Mouse (Mus musculus): ENCODE data around the gene Ilkap.

Gene Ilkap

GRCm38 (mm10) chr1:91352277-91352676, 46.3 kb downstream of the Ilkap start:
- DNase-seq = no peak

- no peak for DNase-seq
Observed at GRCm38 (mm10) chr1:91351249-91351648, 47.4 kb downstream of the Ilkap start.

GRCm38 (mm10) chr1:91350841-91351240, 47.8 kb downstream of the Ilkap start, which contains the start of gene Klhl30:
Klhl30 (plus strand) TSS chr1:91351016.
- DNase-seq = no peak

- peak; percentile 73 for DNase-seq
Observed at GRCm38 (mm10) chr1:91346892-91347291, 51.7 kb downstream of the Ilkap start.

GRCm38 (mm10) chr1:91344921-91345685, 53.5 kb downstream of the Ilkap start:
- no peak for DNase-seq

- no peak for DNase-seq
Observed at GRCm38 (mm10) chr1:91344001-91344400, 54.6 kb downstream of the Ilkap start.

- DNase-seq = no peak
Observed at GRCm38 (mm10) chr1:91337355-91337754, 61.3 kb downstream of the Ilkap start.

GRCm38 (mm10) chr1:91333582-91333981, 65.0 kb downstream of the Ilkap start:
- no peak for DNase-seq

- no peak for DNase-seq
Observed at GRCm38 (mm10) chr1:91332102-91332501, 66.5 kb downstream of the Ilkap start.

GRCm38 (mm10) chr1:91325488-91326042, 73.0 kb downstream of the Ilkap start:
- no peak for DNase-seq

- no peak for DNase-seq
Observed at GRCm38 (mm10) chr1:91324646-91325045, 74.0 kb downstream of the Ilkap start.

All from thymus, postnatal 14 days (tissue).